In genomic region chr1:180976110-180976679, GRCm38 (mm10) we compare ENCODE assay signal across 9 mouse cellular contexts. TPM values are rescaled to one million over a fixed set of nuclear protein-coding genes. Genes with fewer than 3 reads are reported as not detected.
DNase-seq lines count a peak whose midpoint lies in the region; ATAC-seq lines count a peak whose summit lies in the region.
"Had no signal": no experiment of that assay in that cellular context is flagged by ENCODE, and none has a peak within 500 bp of the region (broad histone marks: within the 10 kb centered on the region; RNA-seq: fewer than 3 reads in every experiment).

No protein-coding gene starts in this region.

- no peaks in the 10 kb centered on the region for H3K27me3 ChIP-seq in limb, embryonic 11.5 days (ENCODE audit: control insufficient read depth, insufficient read depth, low read length)
- no peaks in the 10 kb centered on the region for H3K27me3 ChIP-seq in limb, embryonic 10.5 days (ENCODE audit: low read depth, poor library complexity, severe bottlenecking)
- H3K27me3 ChIP-seq in forebrain, embryonic 10.5 days (ENCODE audit: poor library complexity, severe bottlenecking), result no peaks in the 10 kb centered on the region
- H3K27me3 ChIP-seq: heart, embryonic 15.5 days had no signal

- H3K4me2 ChIP-seq in limb, embryonic 11.5 days (ENCODE audit: low read depth, severe bottlenecking), result no peak overlapping the region
- H3K4me2 ChIP-seq: heart, embryonic 15.5 days had no signal

- ATAC-seq in limb, embryonic 11.5 days (ENCODE audit: insufficient number of reproducible peaks, low FRiP score, low TSS enrichment, low read depth), result no peak
- peak; percentile 51 for ATAC-seq in common myeloid progenitor, adult 5-6 weeks (replicated peaks; ENCODE audit: low read depth, poor library complexity, severe bottlenecking)

- H3K9ac ChIP-seq in limb, embryonic 11.5 days (ENCODE audit: low read length), result no peak overlapping the region
- H3K9ac ChIP-seq: heart, embryonic 15.5 days had no signal

- 66% methylated on average over 4 of the region's 4 CpGs for WGBS in limb, embryonic 11.5 days
- 66% methylated on average over 4 of the region's 4 CpGs for WGBS in limb, embryonic 10.5 days
- WGBS in forebrain, embryonic 10.5 days, result 63% methylated on average over 4 of the region's 4 CpGs

- no peak overlapping the region for H3K4me3 ChIP-seq in limb, embryonic 11.5 days (ENCODE audit: low read depth, low read length)
- no peak overlapping the region for H3K4me3 ChIP-seq in limb, embryonic 10.5 days
- H3K4me3 ChIP-seq in forebrain, embryonic 10.5 days, result no peak overlapping the region
- H3K4me3 ChIP-seq: heart, embryonic 15.5 days had no signal

- no peaks in the 10 kb centered on the region for H3K9me3 ChIP-seq in limb, embryonic 11.5 days (ENCODE audit: control insufficient read depth, low read length)
- H3K9me3 ChIP-seq in limb, embryonic 10.5 days (replicated peaks), result no peaks in the 10 kb centered on the region
- H3K9me3 ChIP-seq in forebrain, embryonic 10.5 days, result no peaks in the 10 kb centered on the region
- H3K9me3 ChIP-seq: heart, embryonic 15.5 days had no signal

- H3K4me1 ChIP-seq in limb, embryonic 11.5 days (ENCODE audit: control insufficient read depth, insufficient read depth, low read length), result no peaks in the 10 kb centered on the region
- peaks cover 3% of the 10 kb centered on the region; the same call in 1 of the 2 replicates for H3K4me1 ChIP-seq in limb, embryonic 10.5 days
- no peaks in the 10 kb centered on the region for H3K4me1 ChIP-seq in forebrain, embryonic 10.5 days
- H3K4me1 ChIP-seq: heart, embryonic 15.5 days had no signal

- no peak overlapping the region for H3K27ac ChIP-seq in limb, embryonic 11.5 days (replicated peaks; ENCODE audit: low read depth, low read length)
- H3K27ac ChIP-seq in limb, embryonic 10.5 days, result no peak overlapping the region
- no peak overlapping the region for H3K27ac ChIP-seq in forebrain, embryonic 10.5 days
- H3K27ac ChIP-seq: heart, embryonic 15.5 days had no signal

- peak; percentile 43 for DNase-seq in limb, embryonic 11.5 days (ENCODE audit: low spot score)
- no peak for DNase-seq in limb, embryonic 10.5 days (ENCODE audit: low spot score)
- peak; percentile 14 for DNase-seq in Muller cell, postnatal 12 days (ENCODE audit: inconsistent ontology term)
- DNase-seq in lung, postnatal 36 days, result peak; percentile 58
- DNase-seq in thymus, postnatal 36 days, result peak; percentile 50 to 52
- DNase-seq in forebrain, embryonic 10.5 days (ENCODE audit: extremely low spot score, low spot score), result no peak

- no peaks in the 10 kb centered on the region for H3K36me3 ChIP-seq in limb, embryonic 11.5 days (ENCODE audit: control insufficient read depth, insufficient read depth, low read length)
- no peaks in the 10 kb centered on the region for H3K36me3 ChIP-seq in limb, embryonic 10.5 days
- no peaks in the 10 kb centered on the region for H3K36me3 ChIP-seq in forebrain, embryonic 10.5 days (replicated peaks)

RNA-seq across cellular contexts. Expression of gene Tmem63a, which starts 34.1 kb away (rescaled TPM):
- polyA plus RNA-seq in limb, embryonic 11.5 days (2014; fragmentation: Nextera tagmentation; extraction: Ambion mirVana), result 5.6 and 6.1 TPM in 2 replicates
- 2.9 and 6.2 TPM in 2 replicates for polyA plus RNA-seq in limb, embryonic 10.5 days (2016; fragmentation: Nextera tagmentation; extraction: Ambion mirVana)
- total RNA-seq in common myeloid progenitor, adult 5-6 weeks (2017), result 9.7 and 11.6 TPM in 2 replicates
- 2.1 and 2.2 TPM in 2 replicates for polyA plus RNA-seq in forebrain, embryonic 10.5 days (2016; fragmentation: Nextera tagmentation; extraction: Ambion mirVana)

RNA-seq across cellular contexts. Expression of gene Lefty1, which starts 41.4 kb away (rescaled TPM):
- polyA plus RNA-seq in limb, embryonic 11.5 days (2014; fragmentation: Nextera tagmentation; extraction: Ambion mirVana), result 0.12 and 1.4 TPM in 2 replicates
- polyA plus RNA-seq in limb, embryonic 10.5 days (2016; fragmentation: Nextera tagmentation; extraction: Ambion mirVana), result 0.23 and 0.33 TPM in 2 replicates
- 0.82 and 3.3 TPM in 2 replicates for total RNA-seq in common myeloid progenitor, adult 5-6 weeks (2017)
- 0.34 and 0.69 TPM in 2 replicates for polyA plus RNA-seq in forebrain, embryonic 10.5 days (2016; fragmentation: Nextera tagmentation; extraction: Ambion mirVana)
- polyA plus RNA-seq: neural tube, embryonic 14.5 days had no signal

RNA-seq across cellular contexts. Expression of gene Ephx1, which starts 44.5 kb away (rescaled TPM):
- 1.7 TPM in 2 replicates for polyA plus RNA-seq in limb, embryonic 11.5 days (2014; fragmentation: Nextera tagmentation; extraction: Ambion mirVana)
- 0.87 and 1.4 TPM in 2 replicates for polyA plus RNA-seq in limb, embryonic 10.5 days (2016; fragmentation: Nextera tagmentation; extraction: Ambion mirVana)
- total RNA-seq in common myeloid progenitor, adult 5-6 weeks (2017), result 1.1 TPM in 1 of 2 replicates, not detected in the other
- 0.47 and 0.77 TPM in 2 replicates for polyA plus RNA-seq in forebrain, embryonic 10.5 days (2016; fragmentation: Nextera tagmentation; extraction: Ambion mirVana)

Comparison
In these comparisons a context has a peak if more than half of its experiments do, and no peak if none do; other contexts are left out.
1. DNase-seq: peak in limb, embryonic 11.5 days (single experiment), Muller cell, postnatal 12 days (single experiment), lung, postnatal 36 days (single experiment) and thymus, postnatal 36 days (2 of 2); none in limb, embryonic 10.5 days (single experiment) and forebrain, embryonic 10.5 days (single experiment).